Mouse (Mus musculus): Measurements from ENCODE around the gene 2310057M21Rik. TPM values are rescaled to one million over a fixed set of nuclear protein-coding genes. Genes with fewer than 3 reads are reported as not detected.
"Not testable (repeated sequence)": the region's sequence is repeated elsewhere in the genome, so short reads cannot be mapped to it uniquely, and the experiment has no call there.

2310057M21Rik gene
- 10 to 100 TPM; 23.2 to 36.4 (median 29.9) TPM for total RNA-seq (2022)

- peak; percentile 83 to 94 for DNase-seq (ENCODE audit: low spot score in 2 of 2)
Observed at GRCm38 (mm10) chr7:131362615-131363300, at the start of gene 2310057M21Rik. Gene 2310057M21Rik, minus strand, starts transcription at chr7:131362759.

- DNase-seq (ENCODE audit: low spot score in 2 of 2): no peak
Observed at GRCm38 (mm10) chr7:131411941-131412270, 49.3 kb upstream of the 2310057M21Rik start.

GRCm38 (mm10) chr7:131411221-131411940 lies 48.8 kb upstream of the 2310057M21Rik start:
- no peak for DNase-seq (ENCODE audit: low spot score in 2 of 2)

- DNase-seq (ENCODE audit: low spot score in 2 of 2): peak; percentile 97 to 99
Observed at GRCm38 (mm10) chr7:131410416-131411058, 48.0 kb upstream of the 2310057M21Rik start, which contains the start of the genes Ikzf5 and Acadsb. Gene Ikzf5, minus strand, starts transcription at chr7:131410521. Gene Acadsb, plus strand, starts transcription at chr7:131410601.

GRCm38 (mm10) chr7:131409988-131410385 lies 47.4 kb upstream of the 2310057M21Rik start:
- DNase-seq (ENCODE audit: low spot score in 2 of 2): no peak

GRCm38 (mm10) chr7:131409321-131409987 lies 46.9 kb upstream of the 2310057M21Rik start:
- no peak for DNase-seq (ENCODE audit: low spot score in 2 of 2)

- DNase-seq (ENCODE audit: low spot score in 2 of 2): not testable (repeated sequence)
Observed at GRCm38 (mm10) chr7:131391761-131392160, 29.2 kb upstream of the 2310057M21Rik start.

GRCm38 (mm10) chr7:131371880-131372651 lies 9.5 kb upstream of the 2310057M21Rik start:
- DNase-seq (ENCODE audit: low spot score in 2 of 2): no peak

- DNase-seq (ENCODE audit: low spot score in 2 of 2): no peak
Observed at GRCm38 (mm10) chr7:131371470-131371860, 8.9 kb upstream of the 2310057M21Rik start.

- peak; percentile 80 to 83 for DNase-seq (ENCODE audit: low spot score in 2 of 2)
Observed at GRCm38 (mm10) chr7:131370648-131371469, 8.3 kb upstream of the 2310057M21Rik start, which contains the start of gene Pstk. Gene Pstk, plus strand, starts transcription at chr7:131371141.

GRCm38 (mm10) chr7:131364131-131364530 lies 1.6 kb upstream of the 2310057M21Rik start:
- DNase-seq (ENCODE audit: low spot score in 2 of 2): no peak

- DNase-seq (ENCODE audit: low spot score in 2 of 2): no peak
Observed at GRCm38 (mm10) chr7:131362269-131362614, 317 bp downstream of the 2310057M21Rik start.

- no peak for DNase-seq (ENCODE audit: low spot score in 2 of 2)
Observed at GRCm38 (mm10) chr7:131356105-131356504, 6.5 kb downstream of the 2310057M21Rik start.

- no peak for DNase-seq (ENCODE audit: low spot score in 2 of 2)
Observed at GRCm38 (mm10) chr7:131345856-131346541, 16.6 kb downstream of the 2310057M21Rik start.

GRCm38 (mm10) chr7:131337502-131338068 lies 25.0 kb downstream of the 2310057M21Rik start:
- DNase-seq (ENCODE audit: low spot score in 2 of 2): no peak

- DNase-seq (ENCODE audit: low spot score in 2 of 2): no peak
Observed at GRCm38 (mm10) chr7:131333564-131333963, 29.0 kb downstream of the 2310057M21Rik start, which contains the start of gene Fam24a. Gene Fam24a, plus strand, starts transcription at chr7:131333864.

- no peak for DNase-seq (ENCODE audit: low spot score in 2 of 2)
Observed at GRCm38 (mm10) chr7:131331688-131332087, 30.9 kb downstream of the 2310057M21Rik start.

GRCm38 (mm10) chr7:131329416-131329815 lies 33.1 kb downstream of the 2310057M21Rik start, which contains the start of gene Fam24b:
Gene Fam24b, minus strand, starts transcription at chr7:131329516.
- no peak for DNase-seq (ENCODE audit: low spot score in 2 of 2)

- no peak for DNase-seq (ENCODE audit: low spot score in 2 of 2)
Observed at GRCm38 (mm10) chr7:131327054-131327453, 35.5 kb downstream of the 2310057M21Rik start.

All from left cerebral cortex, adult 8-10 months (tissue).